Comparison of ENCODE assay signal across 11 mouse cellular contexts in genomic region chr2:126951085-126951484, GRCm38 (mm10). TPM values are rescaled to one million over a fixed set of nuclear protein-coding genes. Genes with fewer than 3 reads are reported as not detected.
A peak's percentile ranks its signal among the peaks of the same experiment; 100 is the strongest.
DNase-seq lines count a peak whose midpoint lies in the region; ATAC-seq and TF ChIP-seq lines count a peak whose summit lies in the region.
"Had no signal": no experiment of that assay in that cellular context is flagged by ENCODE, and none has a peak within 500 bp of the region (broad histone marks: within the 10 kb centered on the region; RNA-seq: fewer than 3 reads in every experiment).

No protein-coding gene starts in this region.

- peak; percentile 74 to 75 for DNase-seq in heart, adult 18-20 months
- no peak for DNase-seq in heart, embryonic 10.5 days (ENCODE audit: low spot score)
- peak; percentile 79 to 82 for DNase-seq in adrenal gland, adult (ENCODE audit: inconsistent age in 2 of 2, low spot score in 1 of 2)
- peak; percentile 27 to 52 for DNase-seq in gastrocnemius, postnatal 36 days
- no peak for DNase-seq in kidney, postnatal 0 days (ENCODE audit: low spot score)
- no peak for DNase-seq in layer of hippocampus, adult 9-11 months
- DNase-seq in forebrain, embryonic 11.5 days (ENCODE audit: low spot score) = no peak
- no peak for DNase-seq in lung, postnatal 0 days (ENCODE audit: low spot score)

- WGBS in heart, embryonic 10.5 days = 68% methylated on average over 7 of the region's 7 CpGs
- WGBS in kidney, postnatal 0 days = 41% methylated on average over 7 of the region's 7 CpGs
- WGBS in forebrain, embryonic 11.5 days = 84% methylated on average over 7 of the region's 7 CpGs
- WGBS in lung, postnatal 0 days = 58% methylated on average over 7 of the region's 7 CpGs

- no peak for TF ChIP-seq CTCF in kidney, postnatal 0 days (IDR thresholded peaks at IDR 0.05; ENCODE audit: low read depth)
- no peak for TF ChIP-seq CTCF in lung, postnatal 0 days (IDR thresholded peaks at IDR 0.05)

- ATAC-seq in kidney, postnatal 0 days (replicated peaks; ENCODE audit: low FRiP score, low read depth) = 0 out of 2 replicates have a peak, but pooled peaks have one; percentile 40
- ATAC-seq in forebrain, embryonic 11.5 days (replicated peaks; ENCODE audit: low FRiP score) = no peak
- no peak for ATAC-seq in lung, postnatal 0 days
- ATAC-seq: forebrain, embryonic 13.5 days; Patski had no signal

- TF ChIP-seq EP300 in lung, postnatal 0 days (IDR thresholded peaks at IDR 0.05) = no peak

- H3K4me3 ChIP-seq in heart, embryonic 10.5 days = no peak overlapping the region
- H3K4me3 ChIP-seq in kidney, postnatal 0 days (replicated peaks; ENCODE audit: low read depth, low read length) = no peak overlapping the region
- H3K4me3 ChIP-seq in forebrain, embryonic 11.5 days (ENCODE audit: low read depth, low read length) = no peak overlapping the region
- H3K4me3 ChIP-seq in lung, postnatal 0 days (ENCODE audit: low read depth, low read length) = no peak overlapping the region
- H3K4me3 ChIP-seq: forebrain, embryonic 13.5 days; stomach, embryonic 15.5 days had no signal

- intact Hi-C loops in gastrocnemius, postnatal 36 days (cut with DNase I) = loop anchor here (2.0 kb wide), 1 partner anchor 42 kb away; no protein-coding TSS in a partner anchor

- H3K9me3 ChIP-seq in heart, embryonic 10.5 days = no peaks in the 10 kb centered on the region
- H3K9me3 ChIP-seq in kidney, postnatal 0 days (replicated peaks; ENCODE audit: low read length) = no peaks in the 10 kb centered on the region
- H3K9me3 ChIP-seq in forebrain, embryonic 11.5 days (ENCODE audit: control insufficient read depth, low read length) = no peaks in the 10 kb centered on the region
- no peaks in the 10 kb centered on the region for H3K9me3 ChIP-seq in lung, postnatal 0 days (ENCODE audit: low read length)
- H3K9me3 ChIP-seq: forebrain, embryonic 13.5 days; stomach, embryonic 15.5 days had no signal

- no peak overlapping the region for H3K4me2 ChIP-seq in kidney, postnatal 0 days (ENCODE audit: low read length)
- no peak overlapping the region for H3K4me2 ChIP-seq in forebrain, embryonic 11.5 days (ENCODE audit: low read depth, low read length, severe bottlenecking)
- no peak overlapping the region for H3K4me2 ChIP-seq in lung, postnatal 0 days (replicated peaks; ENCODE audit: low read depth, low read length)
- H3K4me2 ChIP-seq: forebrain, embryonic 13.5 days; stomach, embryonic 15.5 days had no signal

- H3K27me3 ChIP-seq in heart, embryonic 10.5 days (ENCODE audit: insufficient read depth, poor library complexity, severe bottlenecking) = no peaks in the 10 kb centered on the region
- H3K27me3 ChIP-seq in kidney, postnatal 0 days (ENCODE audit: insufficient read depth, low read length) = no peaks in the 10 kb centered on the region
- H3K27me3 ChIP-seq in forebrain, embryonic 11.5 days (ENCODE audit: control insufficient read depth, insufficient read depth, low read length) = no peaks in the 10 kb centered on the region
- H3K27me3 ChIP-seq in lung, postnatal 0 days (replicated peaks; ENCODE audit: insufficient read depth, low read length) = no peaks in the 10 kb centered on the region
- H3K27me3 ChIP-seq: forebrain, embryonic 13.5 days; Patski; stomach, embryonic 15.5 days had no signal

- H3K27ac ChIP-seq in heart, embryonic 10.5 days = no peak overlapping the region
- H3K27ac ChIP-seq in kidney, postnatal 0 days = no peak overlapping the region
- no peak overlapping the region for H3K27ac ChIP-seq in forebrain, embryonic 11.5 days (ENCODE audit: low read depth, low read length)
- no peak overlapping the region for H3K27ac ChIP-seq in lung, postnatal 0 days (ENCODE audit: low read length)
- H3K27ac ChIP-seq: forebrain, embryonic 13.5 days; stomach, embryonic 15.5 days had no signal

- H3K4me1 ChIP-seq in heart, embryonic 10.5 days = 0 out of 2 replicates have a peak, but pooled peaks cover 4% of the 10 kb centered on the region
- no peaks in the 10 kb centered on the region for H3K4me1 ChIP-seq in kidney, postnatal 0 days (replicated peaks; ENCODE audit: insufficient read depth, low read length)
- H3K4me1 ChIP-seq in forebrain, embryonic 11.5 days (replicated peaks; ENCODE audit: control insufficient read depth, insufficient read depth, low read length) = no peaks in the 10 kb centered on the region
- no peaks in the 10 kb centered on the region for H3K4me1 ChIP-seq in lung, postnatal 0 days (ENCODE audit: insufficient read depth, low read depth, low read length)
- H3K4me1 ChIP-seq: forebrain, embryonic 13.5 days; stomach, embryonic 15.5 days had no signal

- no peaks in the 10 kb centered on the region for H3K36me3 ChIP-seq in heart, embryonic 10.5 days
- H3K36me3 ChIP-seq in kidney, postnatal 0 days (ENCODE audit: insufficient read depth, low read length) = no peaks in the 10 kb centered on the region
- no peaks in the 10 kb centered on the region for H3K36me3 ChIP-seq in forebrain, embryonic 11.5 days (ENCODE audit: control insufficient read depth, insufficient read depth, low read length)
- no peaks in the 10 kb centered on the region for H3K36me3 ChIP-seq in lung, postnatal 0 days (ENCODE audit: insufficient read depth, low read length)
- H3K36me3 ChIP-seq: stomach, embryonic 15.5 days had no signal

- no peak overlapping the region for H3K9ac ChIP-seq in kidney, postnatal 0 days (ENCODE audit: low read depth, low read length)
- no peak overlapping the region for H3K9ac ChIP-seq in forebrain, embryonic 11.5 days (ENCODE audit: low read length)
- no peak overlapping the region for H3K9ac ChIP-seq in lung, postnatal 0 days (replicated peaks; ENCODE audit: low read depth)
- H3K9ac ChIP-seq: forebrain, embryonic 13.5 days; stomach, embryonic 15.5 days had no signal

RNA-seq across cellular contexts. Expression of gene Sppl2a, which starts 18.1 kb away (rescaled TPM):
- 10 to 100 TPM; 50.5 to 58.0 TPM for total RNA-seq in heart, adult 18-20 months (2021)
- polyA plus RNA-seq in heart, embryonic 10.5 days (2016; fragmentation: Nextera tagmentation; extraction: Ambion mirVana) = 28.6 and 33.6 TPM in 2 replicates
- 10 to 100 TPM; 64.2 to 64.3 TPM for total RNA-seq in gastrocnemius, postnatal 36 days (2021)
- 42.4 and 47.8 TPM in 2 replicates for polyA plus RNA-seq in kidney, postnatal 0 days (2015; fragmentation: Nextera tagmentation; extraction: Ambion mirVana)
- 35.2 and 39.3 TPM in 2 replicates for polyA plus RNA-seq in forebrain, embryonic 11.5 days (2014; fragmentation: Nextera tagmentation; extraction: Ambion mirVana)
- 36.0 and 43.6 TPM in 2 replicates for polyA plus RNA-seq in lung, postnatal 0 days (2015; fragmentation: Nextera tagmentation; extraction: Ambion mirVana)

RNA-seq across cellular contexts. Expression of gene Ap4e1, which starts 57.4 kb away (rescaled TPM):
- 1 to 10 TPM; 5.4 to 6.4 TPM for total RNA-seq in heart, adult 18-20 months (2021)
- 11.3 and 12.5 TPM in 2 replicates for polyA plus RNA-seq in heart, embryonic 10.5 days (2016; fragmentation: Nextera tagmentation; extraction: Ambion mirVana)
- 1 to 10 TPM; 6.6 to 8.7 TPM for total RNA-seq in gastrocnemius, postnatal 36 days (2021)
- polyA plus RNA-seq in kidney, postnatal 0 days (2015; fragmentation: Nextera tagmentation; extraction: Ambion mirVana) = 4.2 and 4.8 TPM in 2 replicates
- 11.3 and 13.1 TPM in 2 replicates for polyA plus RNA-seq in forebrain, embryonic 11.5 days (2014; fragmentation: Nextera tagmentation; extraction: Ambion mirVana)
- polyA plus RNA-seq in lung, postnatal 0 days (2015; fragmentation: Nextera tagmentation; extraction: Ambion mirVana) = 4.8 and 5.5 TPM in 2 replicates

Comparison
In these comparisons a context has a peak if more than half of its experiments do, and no peak if none do; other contexts are left out.
1. DNase-seq: peak in heart, adult 18-20 months (2 of 2), adrenal gland, adult (2 of 2) and gastrocnemius, postnatal 36 days (2 of 2); none in heart, embryonic 10.5 days (single experiment), kidney, postnatal 0 days (single experiment), layer of hippocampus, adult 9-11 months (single experiment), forebrain, embryonic 11.5 days (single experiment) and lung, postnatal 0 days (single experiment).